Mouse (Mus musculus): Measurements from ENCODE around the gene Fxyd4. TPM values are rescaled to one million over a fixed set of nuclear protein-coding genes. Genes with fewer than 3 reads are reported as not detected.

Gene Fxyd4
- total and polyA plus RNA-seq, 3 experiments: not detected

GRCm38 (mm10) chr6:117910120-117910661 is 27.3 kb downstream of the Fxyd4 start:
- dilution Hi-C loops (cut with MboI; ENCODE audit: extremely low pct_ligation_motif_present, extremely low pct_unique_long_range_greater_than_20kb, low sequenced_read_pairs): no loop called here
- Histone ChIP-seq H3K27ac (ENCODE audit: insufficient read depth, low read depth) (no peak overlapping the region), H3K36me3 (replicated peaks in 1 of 2; ENCODE audit: control insufficient read depth in 1 of 2, insufficient read depth in 1 of 2, low read length in 1 of 2) (peaks cover 0 to 22% of the 10 kb centered on the region in 2 experiments), H3K4me3 (replicated peaks in 1 of 3; ENCODE audit: low read depth in 2 of 3, low read length in 2 of 3, poor library complexity in 1 of 3) (peak overlapping the region in 2 of 3 experiments; percentile 4 to 99), H3K9me3 (replicated peaks; ENCODE audit: low read length) (no peaks in the 10 kb centered on the region), H3K4me1 (ENCODE audit: control insufficient read depth in 1 of 2, insufficient read depth in 2 of 2) (peaks cover 0 to 44% of the 10 kb centered on the region in 2 experiments; a peak in 2 of 4 replicates), H3K79me2 (replicated peaks; ENCODE audit: control insufficient read depth, extremely low read depth, insufficient read depth, poor library complexity, severe bottlenecking) (peaks cover 91% of the 10 kb centered on the region), H3K9ac (ENCODE audit: insufficient read depth, low read depth) (peak overlapping the region; percentile 92; the same call in 1 of the 2 replicates), H3K27me3 (replicated peaks) (no peaks in the 10 kb centered on the region), H3K4me2 (ENCODE audit: insufficient read depth, low read depth, poor library complexity, severe bottlenecking) (peak overlapping the region; percentile 81)
- no peak for TF ChIP-seq PAX5 (IDR thresholded peaks at IDR 0.05; ENCODE audit: low read length)
- TF ChIP-seq GABPA (IDR thresholded peaks at IDR 0.05; ENCODE audit: insufficient replicate concordance, low read depth, low read length): no peak
- TF ChIP-seq RAD21 (IDR thresholded peaks at IDR 0.05; ENCODE audit: low read depth, low read length): no peak
- peak; percentile 51 for TF ChIP-seq MXI1 (IDR thresholded peaks at IDR 0.05; ENCODE audit: low read depth, low read length)
- peak; percentile 38; the same call in 1 of the 2 replicates for TF ChIP-seq MAX (IDR thresholded peaks at IDR 0.05; ENCODE audit: low read length)
- TF ChIP-seq USF1 (IDR thresholded peaks at IDR 0.05; ENCODE audit: low read depth, low read length): no peak
- TF ChIP-seq MYC (IDR thresholded peaks at IDR 0.05; ENCODE audit: low read depth, low read length): peak; percentile 50; the same call in 1 of the 2 replicates
- TF ChIP-seq EP300 (IDR thresholded peaks at IDR 0.05; ENCODE audit: low read length): no peak
- TF ChIP-seq CHD2 (IDR thresholded peaks at IDR 0.05; ENCODE audit: low read length): no peak
- TF ChIP-seq ZC3H11A (IDR thresholded peaks at IDR 0.05; ENCODE audit: low read depth, low read length): no peak
- no peak for TF ChIP-seq MAFK (IDR thresholded peaks at IDR 0.05; ENCODE audit: insufficient replicate concordance, low read length)
- DNase-seq (ENCODE audit: extremely low read depth): no peak
- in situ Hi-C loops (cut with MboI; ENCODE audit: low pct_ligation_motif_present, low pct_unique_long_range_greater_than_20kb, low sequenced_read_pairs): loop anchor here (10.0 kb wide), 1 partner anchor 45 kb away; the partner anchor contains the start of gene Zfp239

GRCm38 (mm10) chr6:117908424-117908900 is 29.0 kb downstream of the Fxyd4 start:
- peaks cover 2 to 42% of the 10 kb centered on the region in 2 experiments; a peak in 3 of 4 replicates for H3K4me1 ChIP-seq (ENCODE audit: control insufficient read depth in 1 of 2, insufficient read depth in 2 of 2)
- DNase-seq (ENCODE audit: extremely low read depth): no peak
- peak overlapping the region; percentile 92 for H3K9ac ChIP-seq (ENCODE audit: insufficient read depth, low read depth)
- peak overlapping the region; percentile 86 to 99 (median 96) for H3K4me3 ChIP-seq (replicated peaks in 1 of 3; ENCODE audit: low read depth in 2 of 3, low read length in 2 of 3, poor library complexity in 1 of 3)
- dilution Hi-C loops (cut with MboI; ENCODE audit: extremely low pct_ligation_motif_present, extremely low pct_unique_long_range_greater_than_20kb, low sequenced_read_pairs): no loop called here
- peaks cover 0 to 16% of the 10 kb centered on the region in 2 experiments for H3K36me3 ChIP-seq (replicated peaks in 1 of 2; ENCODE audit: control insufficient read depth in 1 of 2, insufficient read depth in 1 of 2, low read length in 1 of 2)
- H3K4me2 ChIP-seq (ENCODE audit: insufficient read depth, low read depth, poor library complexity, severe bottlenecking): peak overlapping the region; percentile 82
- H3K27me3 ChIP-seq (replicated peaks): no peaks in the 10 kb centered on the region
- no peak overlapping the region for H3K27ac ChIP-seq (ENCODE audit: insufficient read depth, low read depth)
- in situ Hi-C loops (cut with MboI; ENCODE audit: low pct_ligation_motif_present, low pct_unique_long_range_greater_than_20kb, low sequenced_read_pairs): no loop called here
- peaks cover 86% of the 10 kb centered on the region for H3K79me2 ChIP-seq (replicated peaks; ENCODE audit: control insufficient read depth, extremely low read depth, insufficient read depth, poor library complexity, severe bottlenecking)
- H3K9me3 ChIP-seq (replicated peaks; ENCODE audit: low read length): no peaks in the 10 kb centered on the region
- TF ChIP-seq MEF2A (IDR thresholded peaks at IDR 0.05; ENCODE audit: borderline replicate concordance, low read depth, low read length): no peak
- no peak for TF ChIP-seq SMC3 (IDR thresholded peaks at IDR 0.05; ENCODE audit: low read depth, low read length)
- TF ChIP-seq CHD1 (IDR thresholded peaks at IDR 0.05; ENCODE audit: low read depth, low read length): 0 out of 2 replicates have a peak, but pooled peaks have one; percentile 16
- peak; percentile 47; the same call in 1 of the 2 replicates for TF ChIP-seq ZNF384 (IDR thresholded peaks at IDR 0.05; ENCODE audit: low read depth, low read length)
- no peak for TF ChIP-seq RCOR1 (conservative IDR thresholded peaks at IDR 0.05; ENCODE audit: low read depth, low read length)
- TF ChIP-seq MAFK (IDR thresholded peaks at IDR 0.05; ENCODE audit: insufficient replicate concordance, low read length): no peak
- no peak for TF ChIP-seq TCF12 (IDR thresholded peaks at IDR 0.05; ENCODE audit: low read depth, low read length)
- no peak for TF ChIP-seq GABPA (IDR thresholded peaks at IDR 0.05; ENCODE audit: insufficient replicate concordance, low read depth, low read length)
- no peak; the same call in 1 of the 2 replicates for TF ChIP-seq NELFE (IDR thresholded peaks at IDR 0.05; ENCODE audit: low read depth, low read length)
- no peak for TF ChIP-seq EP300 (IDR thresholded peaks at IDR 0.05; ENCODE audit: low read length)
- TF ChIP-seq IRF4 (IDR thresholded peaks at IDR 0.05; ENCODE audit: low read depth, low read length): no peak
- no peak for TF ChIP-seq JUND (conservative IDR thresholded peaks at IDR 0.05; ENCODE audit: low read depth, low read length)
- TF ChIP-seq MYC (IDR thresholded peaks at IDR 0.05; ENCODE audit: low read depth, low read length): 0 out of 2 replicates have a peak, but pooled peaks have one; percentile 15
- no peak for TF ChIP-seq ZC3H11A (IDR thresholded peaks at IDR 0.05; ENCODE audit: low read depth, low read length)
- no peak for TF ChIP-seq E2F4 (IDR thresholded peaks at IDR 0.05; ENCODE audit: insufficient replicate concordance, low read depth, low read length)
- no peak for TF ChIP-seq MAZ (IDR thresholded peaks at IDR 0.05; ENCODE audit: low read depth, low read length)
- TF ChIP-seq JUN (IDR thresholded peaks at IDR 0.05; ENCODE audit: insufficient read depth, low read depth, low read length): no peak
- TF ChIP-seq POLR2A (IDR thresholded peaks at IDR 0.05; ENCODE audit: low read depth, low read length): no peak
- no peak for TF ChIP-seq RAD21 (IDR thresholded peaks at IDR 0.05; ENCODE audit: low read depth, low read length)
- no peak for TF ChIP-seq ELF1 (IDR thresholded peaks at IDR 0.05; ENCODE audit: low read depth, low read length)
- no peak for TF ChIP-seq UBTF (IDR thresholded peaks at IDR 0.05; ENCODE audit: low read depth, low read length)
- no peak; the same call in 1 of the 2 replicates for TF ChIP-seq MAX (IDR thresholded peaks at IDR 0.05; ENCODE audit: low read length)
- no peak for TF ChIP-seq BHLHE40 (IDR thresholded peaks at IDR 0.05; ENCODE audit: low read depth, low read length)
- TF ChIP-seq KAT2A (IDR thresholded peaks at IDR 0.05; ENCODE audit: insufficient replicate concordance, low read length): no peak

Measured in CH12.LX (cell line).